Mouse (Mus musculus) embryonic facial prominence, embryonic 12.5 days (tissue): ENCODE measurements around the gene Rom1. TPM values are rescaled to one million over a fixed set of nuclear protein-coding genes. Genes with fewer than 3 reads are reported as not detected.

ENCODE experiments used
- microRNA-seq: library from miRNA; unstranded; fragments of <30 nt; microRNA quantifications from one replicate; pipeline ENCODE4, GENCODE M21; 2017
- polyA plus RNA-seq: library from polyadenylated mRNA; unstranded; fragments of >200 nt; fragmentation: Nextera tagmentation; extraction: Ambion mirVana; gene quantifications from 2 replicates; pipeline ENCODE4 v1.2.1, GENCODE M21; 2016

Rom1 gene
- polyA plus RNA-seq, 1 experiment from 2014 or later, result 2.7 TPM

Small RNA genes within 50 kb of the gene (microRNA-seq; reads per million reads assigned to microRNA genes)
- gene Mir5136, result not detected

Other genes with a start within 250 kb of the Rom1 start
- gene Slc3a2, start 206.0 kb downstream of the Rom1 start, polyA plus RNA-seq, result 119 and 122 TPM in 2 replicates
- gene Wdr74, start 193.5 kb downstream of the Rom1 start, polyA plus RNA-seq, result 88.5 and 98.3 TPM in 2 replicates
- 2.6 and 2.7 TPM in 2 replicates for gene 1700092M07Rik, start 188.6 kb downstream of the Rom1 start, polyA plus RNA-seq
- 165 and 172 TPM in 2 replicates for gene Stx5a, start 187.9 kb downstream of the Rom1 start, polyA plus RNA-seq
- 218 and 221 TPM in 2 replicates for gene Nxf1, start 172.3 kb downstream of the Rom1 start, polyA plus RNA-seq
- gene Tmem223, start 158.4 kb downstream of the Rom1 start, polyA plus RNA-seq, result 202 and 221 TPM in 2 replicates
- 48.4 and 54.1 TPM in 2 replicates for gene Tmem179b, start 154.9 kb downstream of the Rom1 start, polyA plus RNA-seq
- gene Taf6l, start 142.9 kb downstream of the Rom1 start, polyA plus RNA-seq, result 39.9 and 40.4 TPM in 2 replicates
- 166 and 170 TPM in 2 replicates for gene Polr2g, start 130.8 kb downstream of the Rom1 start, polyA plus RNA-seq
- gene Zbtb3, start 126.8 kb downstream of the Rom1 start, polyA plus RNA-seq, result 6.5 and 7.2 TPM in 2 replicates
- 71.3 and 71.7 TPM in 2 replicates for gene Ttc9c, start 110.0 kb downstream of the Rom1 start, polyA plus RNA-seq
- 6.2 TPM in 2 replicates for gene Hnrnpul2, start 109.3 kb downstream of the Rom1 start, polyA plus RNA-seq
- not detected in 2 replicates for gene AC129217.1, start 99.6 kb downstream of the Rom1 start, polyA plus RNA-seq
- 43.0 and 47.5 TPM in 2 replicates for gene Bscl2, start 91.9 kb downstream of the Rom1 start, polyA plus RNA-seq
- 30.5 and 38.9 TPM in 2 replicates for gene Gng3, start 90.2 kb downstream of the Rom1 start, polyA plus RNA-seq
- gene Lrrn4cl, start 78.6 kb downstream of the Rom1 start, polyA plus RNA-seq, result 0.18 and 0.77 TPM in 2 replicates
- 179 and 189 TPM in 2 replicates for gene Ubxn1, start 57.9 kb downstream of the Rom1 start, polyA plus RNA-seq
- 66.0 and 67.6 TPM in 2 replicates for gene Uqcc3, start 48.4 kb downstream of the Rom1 start, polyA plus RNA-seq
- gene Lbhd1, start 45.6 kb downstream of the Rom1 start, polyA plus RNA-seq, result 82.3 and 88.4 TPM in 2 replicates
- not detected in 2 replicates for gene Gm49403, start 45.4 kb downstream of the Rom1 start, polyA plus RNA-seq
- gene 1810009A15Rik, start 40.5 kb downstream of the Rom1 start, polyA plus RNA-seq, result 98.0 and 107 TPM in 2 replicates
- not detected in 2 replicates for gene Gm49416, start 40.4 kb downstream of the Rom1 start, polyA plus RNA-seq
- gene Ints5, start 36.4 kb downstream of the Rom1 start, polyA plus RNA-seq, result 50.4 and 51.5 TPM in 2 replicates
- gene Ganab, start 31.3 kb downstream of the Rom1 start, polyA plus RNA-seq, result 112 and 119 TPM in 2 replicates
- gene B3gat3, start 9.0 kb downstream of the Rom1 start, polyA plus RNA-seq, result 54.6 and 58.5 TPM in 2 replicates
- 29.0 and 29.7 TPM in 2 replicates for gene Eml3, start 196 bp upstream of the Rom1 start, polyA plus RNA-seq
- gene Mta2, start 12.5 kb upstream of the Rom1 start, polyA plus RNA-seq, result 202 and 211 TPM in 2 replicates
- gene Tut1, start 24.5 kb upstream of the Rom1 start, polyA plus RNA-seq, result 35.6 and 38.1 TPM in 2 replicates
- gene Eef1g, start 37.7 kb upstream of the Rom1 start, polyA plus RNA-seq, result 471 and 477 TPM in 2 replicates
- gene Ahnak, start 59.9 kb upstream of the Rom1 start, polyA plus RNA-seq, result 24.4 and 27.7 TPM in 2 replicates
- not detected in 2 replicates for gene Scgb1a1, start 158.6 kb upstream of the Rom1 start, polyA plus RNA-seq
- 16.4 and 17.6 TPM in 2 replicates for gene Asrgl1, start 206.3 kb upstream of the Rom1 start, polyA plus RNA-seq